Mouse (Mus musculus): ENCODE data around the gene Sat1.
"Not testable (repeated sequence)": the region's sequence is repeated elsewhere in the genome, so short reads cannot be mapped to it uniquely, and the experiment has no call there.

The Sat1 gene

DNA sequence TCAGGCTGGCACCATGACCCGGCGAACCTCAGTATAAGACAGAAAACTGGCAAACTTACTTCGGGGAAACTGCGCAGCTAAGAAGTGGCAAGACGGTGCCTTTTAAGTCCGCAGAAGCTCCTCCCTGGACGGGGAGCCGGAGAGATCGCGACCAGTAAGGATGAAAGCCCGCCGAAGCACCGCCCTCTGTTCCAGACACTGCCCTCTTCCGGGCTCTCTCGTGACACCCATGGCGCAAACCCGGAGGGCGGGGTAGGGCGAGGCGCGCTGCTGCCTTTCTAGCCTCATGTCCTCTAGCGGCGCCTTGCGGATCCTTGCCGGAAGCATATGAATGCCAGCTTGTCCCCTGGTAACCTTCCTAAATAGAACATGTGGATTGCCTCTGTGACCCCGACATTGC, at the start of gene Sat1:
Sat1 (minus strand) TSS at position 179 of the 400 bp plus-strand sequence.
- DNase-seq = peak; percentile 86

DNA sequence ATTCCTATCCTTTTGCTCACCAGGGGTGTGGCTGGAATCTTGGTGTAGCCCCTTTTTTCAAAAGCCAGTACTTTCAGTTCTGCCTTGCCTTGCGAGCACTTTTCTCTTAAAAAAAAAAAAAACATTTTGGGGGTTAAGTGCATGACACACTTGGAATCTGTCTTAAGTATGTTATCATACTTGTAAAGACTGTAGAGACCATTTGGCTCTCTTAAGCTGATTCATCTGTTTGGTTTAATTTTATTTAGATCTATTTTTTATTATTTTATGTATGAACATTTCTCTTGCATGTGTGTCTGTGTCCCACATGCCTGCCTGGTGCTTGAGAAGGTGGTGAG, 46.6 kb upstream of the Sat1 start:
- no peak for DNase-seq

DNA sequence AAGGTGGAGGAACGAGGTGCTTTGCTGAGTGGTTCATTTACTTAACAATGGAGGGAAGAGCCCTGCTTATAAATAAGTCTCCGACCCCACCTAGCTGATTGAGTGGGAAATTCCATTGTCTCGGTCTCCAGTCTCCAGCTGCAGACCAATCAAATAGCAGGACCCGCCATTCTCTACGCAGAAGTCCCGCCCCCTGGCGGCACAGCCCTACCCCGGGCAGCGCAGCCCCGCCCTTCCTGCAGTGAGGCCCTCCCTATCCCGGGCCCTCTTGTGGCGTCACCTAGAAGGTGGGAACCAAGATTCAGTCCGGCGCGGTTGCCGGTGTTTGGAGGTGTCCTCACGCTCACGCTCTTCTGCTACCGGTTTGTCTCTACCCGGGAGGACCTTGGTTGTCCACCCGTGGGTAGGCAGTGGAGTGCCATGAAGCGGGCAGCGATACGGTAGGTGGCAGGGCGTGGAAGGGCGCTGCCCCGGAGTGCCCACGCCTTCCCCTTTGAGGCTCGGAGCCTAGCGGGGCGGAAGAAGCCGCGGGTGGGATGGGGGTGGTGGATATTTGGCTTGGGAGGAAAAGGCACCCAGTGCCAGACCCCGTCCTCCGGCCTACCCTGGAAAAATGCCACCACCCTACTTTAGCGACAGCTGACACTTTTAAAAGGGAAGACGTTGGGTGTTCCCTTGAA, 46.1 kb upstream of the Sat1 start, which contains the start of gene Acot9:
Acot9 (plus strand) TSS at position 209 of the 680 bp plus-strand sequence.
- peak; percentile 82 for DNase-seq

DNA sequence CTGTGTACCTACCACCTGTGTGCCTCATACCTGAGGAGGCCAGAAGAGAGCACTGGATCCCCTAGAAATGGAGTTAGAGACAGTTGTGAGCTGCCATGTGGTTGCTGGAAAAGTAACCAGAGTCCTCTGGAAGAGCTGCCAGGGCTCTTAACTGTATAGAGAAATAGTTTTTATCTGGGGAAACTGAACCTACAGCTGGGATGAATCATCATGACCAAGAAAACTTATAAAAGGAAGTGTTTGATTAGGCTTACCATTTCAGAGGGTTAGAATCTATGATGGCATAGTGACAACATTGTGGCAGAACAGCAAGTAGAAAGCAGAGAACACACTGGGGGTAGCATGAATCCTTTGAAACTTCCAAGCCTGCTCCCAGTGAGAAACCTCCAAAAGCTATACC, 40.6 kb upstream of the Sat1 start:
- DNase-seq = no peak

DNA sequence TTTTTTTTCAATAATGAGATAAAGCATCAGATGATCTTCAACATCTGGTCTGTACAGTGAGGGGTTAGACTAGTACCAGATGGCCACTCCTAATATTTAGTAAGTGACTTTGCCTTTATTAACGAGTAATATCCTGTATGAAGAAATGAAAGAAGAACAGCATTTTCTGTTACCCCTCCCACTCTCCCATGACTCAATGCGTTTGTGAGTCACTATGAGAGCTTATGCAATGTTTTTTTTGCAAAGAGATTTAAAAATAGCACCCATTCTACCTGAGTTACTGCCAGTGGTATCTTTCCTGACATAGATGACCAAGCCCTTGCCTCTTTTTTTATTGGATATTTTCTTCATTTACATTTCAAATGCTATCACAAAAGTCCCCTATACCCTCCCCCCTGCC, 2.0 kb upstream of the Sat1 start:
- no peak for DNase-seq

DNA sequence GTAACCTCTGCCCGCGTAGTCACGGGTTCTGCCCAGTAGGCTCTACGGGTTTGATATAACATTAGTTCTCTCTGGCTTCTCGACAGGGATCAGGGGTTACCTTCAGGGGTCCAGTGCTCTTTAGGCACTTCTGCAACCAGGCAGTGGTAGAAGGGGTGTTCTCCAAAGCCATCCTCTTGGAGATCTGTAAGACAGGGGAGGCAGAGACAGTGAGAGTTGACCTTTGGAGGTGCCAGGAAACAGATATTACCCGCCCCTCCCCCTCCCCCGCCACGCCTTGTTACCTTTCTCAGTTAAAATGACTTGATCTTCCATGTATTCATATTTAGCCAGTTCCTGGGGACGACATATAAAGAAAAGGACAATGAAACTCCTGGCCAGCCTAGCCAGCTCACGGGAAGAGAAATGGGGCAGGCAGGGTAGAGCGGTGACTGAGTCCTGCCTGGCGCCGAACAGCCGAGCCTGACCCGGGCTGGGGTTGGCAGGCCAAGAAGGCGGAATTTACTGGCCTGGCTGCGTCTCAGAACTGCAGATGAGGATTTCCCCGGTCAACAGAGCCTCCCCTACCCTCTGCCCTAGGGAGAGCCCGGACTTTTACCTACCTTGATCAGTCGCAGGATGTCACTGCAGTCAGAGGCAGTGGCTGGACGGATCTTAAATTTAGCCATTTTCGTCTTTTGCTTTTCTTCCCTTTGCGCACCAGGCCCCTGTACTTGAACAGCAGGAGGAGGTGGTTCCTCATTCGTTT, 574 bp downstream of the Sat1 start:
- peak; percentile 20 for DNase-seq

DNA sequence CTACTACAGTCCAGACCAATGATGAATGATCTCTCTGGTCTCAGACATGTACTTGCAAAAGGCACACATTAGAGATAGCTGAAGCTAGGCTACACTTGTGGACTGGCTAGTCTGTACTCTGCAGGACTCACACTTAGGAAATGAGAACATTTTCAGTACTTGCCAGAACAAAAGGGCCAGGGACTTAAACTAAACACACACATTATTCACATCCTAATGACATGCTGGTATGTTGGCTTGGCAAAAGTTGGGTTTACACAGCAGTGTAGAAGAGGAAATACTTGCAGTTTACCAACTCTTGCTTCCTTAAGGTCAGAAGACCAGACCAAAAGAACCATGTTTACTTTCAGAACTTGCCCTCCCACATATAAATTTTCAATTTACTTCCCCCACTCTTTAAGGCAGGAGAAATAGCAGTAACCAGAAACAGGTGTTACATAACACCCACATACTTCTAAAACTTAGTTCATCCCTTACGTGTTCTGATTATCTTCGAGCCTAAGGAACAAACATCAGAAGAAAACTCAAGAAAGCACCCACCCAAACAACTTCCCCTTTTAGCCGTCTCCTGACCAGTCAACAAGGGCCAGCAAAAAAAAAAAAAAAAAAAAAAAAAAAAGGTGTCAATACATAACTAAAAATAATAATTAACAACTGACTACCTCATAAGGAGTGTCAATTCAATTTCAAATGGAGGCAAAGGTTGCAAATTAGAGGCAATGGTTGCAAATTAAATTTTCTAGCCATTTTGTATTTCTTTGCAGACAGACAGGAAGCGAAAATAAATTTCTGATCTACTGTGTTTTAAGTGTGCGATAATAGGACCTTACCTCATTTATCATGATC, 1.7 kb downstream of the Sat1 start:
- DNase-seq = no peak

DNA sequence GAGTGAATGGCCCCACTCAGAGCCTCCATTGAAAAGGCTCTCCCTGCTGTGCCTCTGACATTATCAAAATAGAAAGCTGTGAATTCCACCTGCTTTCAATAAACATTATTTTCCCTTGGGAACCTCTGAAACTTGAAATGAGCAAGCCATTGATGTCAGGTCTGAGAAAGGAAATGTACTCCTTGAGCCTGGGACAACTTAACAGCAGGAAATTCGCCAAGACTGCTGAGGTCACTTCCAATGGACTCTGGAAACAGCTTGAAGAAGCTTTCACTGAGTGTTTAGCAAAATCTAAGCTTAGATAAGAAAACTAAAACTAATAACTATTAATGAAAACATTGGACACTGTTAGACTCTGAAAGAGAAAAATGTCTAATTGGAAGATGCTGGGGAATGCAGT, 7.6 kb downstream of the Sat1 start:
- DNase-seq = no peak

DNA sequence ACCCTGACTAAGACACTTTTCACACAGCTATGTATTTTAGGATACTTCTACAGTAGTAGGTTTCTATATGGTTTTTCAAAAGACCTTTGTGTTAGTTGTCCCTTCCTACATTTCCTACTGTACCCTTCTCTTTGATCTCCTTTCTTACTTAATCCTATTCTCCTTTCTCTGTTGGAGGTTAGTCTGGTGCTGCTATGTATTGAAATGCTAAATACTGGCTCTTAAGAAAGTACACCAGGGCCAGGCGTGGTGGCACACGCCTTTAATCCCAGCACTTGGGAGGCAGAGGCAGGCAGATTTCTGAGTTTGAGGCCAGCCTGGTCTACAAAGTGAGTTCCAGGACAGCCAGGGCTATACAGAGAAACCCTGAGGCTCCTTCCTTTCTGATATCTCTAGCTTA, 10.8 kb downstream of the Sat1 start:
- not testable (repeated sequence) for DNase-seq

DNA sequence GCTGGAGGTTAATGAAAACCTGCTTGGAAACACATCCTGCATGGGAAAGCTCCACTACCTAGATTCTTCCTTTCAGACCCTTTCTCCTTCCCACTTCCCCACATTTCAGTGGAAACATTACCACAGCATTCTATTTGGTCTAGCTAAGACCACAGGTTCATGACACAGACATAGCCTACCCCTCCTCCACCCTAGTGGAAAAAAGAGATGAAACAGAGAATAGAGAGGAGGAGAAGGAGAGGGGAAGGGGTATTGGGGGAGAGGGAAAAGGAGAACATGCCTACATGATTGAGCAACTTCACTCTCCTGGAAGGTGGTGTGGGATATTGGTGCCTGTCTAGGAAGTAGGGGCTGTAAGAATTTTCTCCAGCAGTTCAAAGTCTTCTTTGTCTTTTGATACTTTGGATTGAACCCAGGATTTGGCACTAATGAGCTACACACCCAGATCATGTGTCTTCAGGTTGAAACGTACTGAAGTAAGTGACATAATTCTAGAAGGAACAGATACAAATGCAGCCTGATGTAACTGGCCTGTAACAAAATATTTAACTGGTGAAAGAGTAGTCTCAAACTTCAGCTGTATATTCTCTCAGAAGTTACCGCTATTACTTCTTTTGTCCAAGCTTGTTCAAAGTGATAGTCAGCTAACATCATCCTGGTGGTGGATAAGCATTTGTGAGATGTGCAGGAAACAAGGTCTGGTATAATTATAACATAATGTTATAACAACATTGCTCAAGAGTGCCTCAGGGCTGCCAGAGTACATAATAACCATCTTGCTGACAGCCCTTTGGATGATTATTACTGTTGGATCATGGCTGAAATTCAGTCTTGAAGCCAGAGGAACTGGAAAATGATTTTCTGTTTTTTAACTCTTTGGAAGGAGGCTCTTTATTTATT, 13.6 kb downstream of the Sat1 start:
- DNase-seq = no peak

DNA sequence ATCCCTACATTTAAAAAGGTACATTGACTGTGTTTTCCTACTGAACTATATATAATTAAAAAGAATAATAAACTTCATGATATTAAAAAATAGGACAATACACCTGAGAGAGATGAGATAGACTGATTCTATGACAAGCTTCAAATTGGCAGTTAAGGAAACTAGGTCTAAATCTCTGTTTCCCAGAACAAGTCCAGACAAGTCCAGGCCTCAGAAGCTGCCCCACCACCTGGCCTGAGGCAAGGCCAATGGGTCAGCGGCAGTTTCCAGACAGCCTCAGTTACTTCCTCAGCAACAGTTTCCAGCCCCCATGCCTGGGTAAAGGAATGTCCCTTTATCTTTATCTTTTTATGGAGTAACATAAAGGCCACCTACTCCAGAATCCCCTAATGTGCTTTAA, 14.4 kb downstream of the Sat1 start:
- no peak for DNase-seq

DNA sequence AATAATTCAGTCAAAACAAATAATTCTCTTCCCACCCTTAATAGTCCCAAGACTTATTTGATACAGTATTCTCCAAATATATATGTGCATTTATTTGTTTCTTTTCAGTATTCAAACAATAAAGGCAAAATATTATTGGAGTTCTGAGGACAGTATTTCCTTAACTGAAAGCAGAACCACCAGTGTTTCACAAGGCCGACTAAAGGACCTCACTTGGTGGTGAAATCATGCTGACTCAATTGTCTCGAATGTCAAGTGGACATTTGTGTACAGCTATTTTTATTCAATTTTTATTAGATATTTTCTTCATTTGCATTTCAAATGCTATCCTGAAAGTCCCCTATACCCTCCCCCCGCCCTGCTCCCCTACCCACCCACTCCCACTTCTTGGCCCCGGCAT, 21.3 kb downstream of the Sat1 start:
- DNase-seq = no peak

DNA sequence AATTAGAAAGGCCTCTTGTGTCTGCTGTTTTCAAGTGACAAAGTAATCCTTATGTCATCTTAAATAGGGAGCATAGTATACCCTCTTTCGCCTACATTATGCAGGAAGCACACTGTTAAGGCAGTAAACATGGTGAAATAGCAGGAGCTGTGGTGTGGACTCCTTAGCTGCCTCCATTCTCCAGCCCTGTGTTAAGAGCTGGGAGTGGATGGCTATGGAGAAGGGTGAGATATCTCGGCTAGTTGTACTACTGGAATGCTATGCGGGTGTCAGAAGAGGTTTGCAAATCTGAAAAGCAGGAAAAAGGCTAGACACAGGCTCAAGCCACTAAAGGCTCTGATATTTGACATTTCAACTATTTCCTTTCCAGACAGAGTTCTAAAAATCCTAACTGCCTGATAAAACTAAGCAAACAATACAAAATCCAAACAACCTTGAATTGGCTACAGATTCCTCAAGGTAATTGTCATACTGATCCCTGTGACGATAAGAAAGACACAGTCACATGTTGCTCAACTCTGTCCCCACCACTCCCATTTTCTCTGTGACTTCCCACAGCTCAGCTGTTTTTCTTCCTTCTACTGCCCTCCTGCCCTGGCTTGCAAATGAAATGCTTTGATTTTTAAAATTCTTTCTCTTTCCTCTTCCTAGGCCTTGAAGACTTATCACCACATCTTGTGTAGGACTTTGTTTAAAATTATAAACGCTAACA, 22.4 kb downstream of the Sat1 start:
- no peak for DNase-seq

DNA sequence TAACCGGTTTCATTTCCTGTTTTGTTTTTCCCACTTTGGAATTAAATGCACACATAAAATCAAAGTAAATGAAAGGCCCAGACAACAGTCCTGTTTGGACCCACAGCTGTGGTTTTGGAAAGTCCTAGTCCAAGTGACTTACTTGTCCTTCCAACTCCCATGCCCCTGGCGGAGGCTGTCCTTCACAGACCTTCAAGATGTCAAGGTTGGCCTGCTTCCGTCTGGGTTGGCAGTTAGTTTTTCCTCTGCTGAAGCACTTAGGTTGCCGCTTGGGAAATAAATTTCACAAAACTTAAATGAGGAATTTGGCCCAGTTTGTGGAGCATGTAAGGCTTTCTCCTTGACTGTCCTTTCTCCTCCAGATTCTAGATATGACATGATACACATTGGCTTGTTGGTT, 24.3 kb downstream of the Sat1 start:
- DNase-seq = no peak

DNA sequence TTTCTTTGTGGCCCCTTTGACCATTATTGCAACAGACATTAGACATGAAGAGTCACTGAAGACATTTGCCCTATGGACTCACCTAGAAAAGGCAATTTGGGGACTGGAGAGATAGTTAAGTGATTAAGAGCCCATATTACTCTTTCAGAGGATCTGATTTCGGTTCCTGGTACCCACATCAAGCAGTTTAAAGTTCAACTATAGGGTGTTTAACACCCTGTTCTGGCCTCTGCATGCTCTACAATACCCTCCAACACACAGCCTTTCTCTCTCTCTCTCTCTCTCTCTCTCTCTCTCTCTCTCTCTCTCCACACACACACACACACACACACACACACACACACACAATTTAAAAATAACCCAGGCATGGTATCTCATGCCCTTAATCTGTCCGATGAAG, 38.6 kb downstream of the Sat1 start:
- DNase-seq = no peak

DNA sequence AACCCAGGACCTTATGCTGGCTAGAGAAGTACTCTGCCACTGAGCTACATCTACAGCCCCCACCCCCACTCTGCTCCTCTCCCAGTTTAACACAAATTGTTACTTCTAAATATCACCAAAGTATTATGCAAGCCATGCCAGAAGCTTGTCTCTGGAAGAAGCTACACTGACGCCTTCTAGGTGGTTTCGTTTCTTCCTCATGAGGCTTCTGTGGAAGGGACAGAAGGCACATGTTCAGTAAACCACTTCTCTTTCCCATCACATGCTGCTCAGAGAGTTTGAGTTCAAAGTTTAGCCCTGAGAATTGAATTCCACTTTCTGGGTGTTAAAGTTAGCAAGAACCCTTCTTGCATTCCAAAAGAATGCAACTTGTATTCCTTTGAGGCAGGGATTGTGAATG, 39.0 kb downstream of the Sat1 start:
- no peak for DNase-seq

DNA sequence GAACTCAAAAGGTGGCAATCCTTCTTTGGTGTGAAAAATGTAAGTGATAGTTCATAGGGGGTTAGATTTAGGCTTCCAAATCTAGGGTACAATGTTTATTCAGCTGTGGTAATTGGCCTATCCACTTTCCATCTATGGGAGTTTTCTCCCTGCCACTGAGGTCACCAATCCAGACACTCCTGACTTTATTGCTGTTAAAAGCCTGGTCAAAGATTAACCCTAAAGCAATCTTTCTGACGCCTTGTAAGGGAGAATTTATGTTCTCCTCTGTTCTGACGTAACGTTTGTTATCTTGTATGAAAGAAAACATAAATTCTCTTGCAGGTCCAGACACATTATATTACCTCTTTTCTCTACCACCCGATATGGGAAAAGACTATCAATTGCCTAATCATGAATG, 40.7 kb downstream of the Sat1 start:
- no peak for DNase-seq

DNA sequence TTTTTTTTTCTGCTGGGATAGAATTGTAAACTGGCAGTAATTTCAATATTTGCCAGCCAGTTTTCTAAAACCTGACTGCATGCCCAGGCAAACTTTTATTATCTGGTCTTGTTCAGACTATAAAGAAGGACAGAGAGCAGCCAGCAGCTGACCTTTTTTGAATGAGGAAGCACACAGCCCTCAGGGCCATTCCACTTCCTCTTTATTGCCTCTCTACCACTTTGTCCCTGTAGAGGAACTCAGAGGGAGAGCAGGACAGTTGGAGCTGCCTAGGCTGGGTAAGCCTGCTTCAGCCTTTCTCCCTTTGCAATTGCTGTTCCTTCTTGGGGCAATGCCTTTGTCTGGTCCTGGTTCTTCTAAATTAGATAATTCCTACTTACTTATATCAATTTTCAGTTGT, 43.9 kb downstream of the Sat1 start:
- no peak for DNase-seq

DNA sequence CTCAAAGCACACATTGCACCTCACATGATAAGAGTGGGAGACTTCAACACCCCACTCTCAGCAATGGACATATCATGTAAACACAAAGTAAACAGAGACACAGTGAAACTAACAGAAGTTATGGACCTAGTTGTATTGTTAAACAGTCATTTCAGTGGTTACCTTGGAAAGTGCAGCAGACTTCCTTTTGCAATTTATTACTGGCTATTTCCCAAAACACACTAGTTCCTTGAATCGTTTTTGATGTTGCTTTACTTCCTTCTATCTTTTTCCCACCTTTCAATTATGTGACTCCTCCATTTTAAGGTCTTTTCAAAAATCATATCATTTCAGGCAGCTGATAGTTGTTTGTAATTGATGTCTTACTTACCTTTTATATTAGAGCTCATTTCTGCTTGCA, 44.5 kb downstream of the Sat1 start:
- no peak for DNase-seq

DNA sequence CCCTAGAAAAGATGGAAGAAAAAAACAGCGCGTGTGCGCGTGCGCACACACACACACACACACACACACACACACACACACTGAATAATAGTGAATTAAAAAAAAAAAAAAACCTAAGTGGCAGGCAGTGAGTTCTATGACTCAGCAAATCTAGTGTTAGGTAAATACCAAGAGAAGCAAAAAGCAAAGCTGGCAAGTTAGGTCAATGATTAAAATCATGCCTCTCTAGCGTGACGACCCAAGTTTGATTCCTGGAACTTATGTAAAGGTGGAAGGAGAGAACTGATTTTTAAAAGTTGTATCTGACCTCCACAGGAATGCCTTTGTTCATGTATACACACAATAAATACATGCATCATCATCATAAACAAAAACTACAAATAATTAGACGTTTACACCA, 46.4 kb downstream of the Sat1 start:
- no peak for DNase-seq

DNA sequence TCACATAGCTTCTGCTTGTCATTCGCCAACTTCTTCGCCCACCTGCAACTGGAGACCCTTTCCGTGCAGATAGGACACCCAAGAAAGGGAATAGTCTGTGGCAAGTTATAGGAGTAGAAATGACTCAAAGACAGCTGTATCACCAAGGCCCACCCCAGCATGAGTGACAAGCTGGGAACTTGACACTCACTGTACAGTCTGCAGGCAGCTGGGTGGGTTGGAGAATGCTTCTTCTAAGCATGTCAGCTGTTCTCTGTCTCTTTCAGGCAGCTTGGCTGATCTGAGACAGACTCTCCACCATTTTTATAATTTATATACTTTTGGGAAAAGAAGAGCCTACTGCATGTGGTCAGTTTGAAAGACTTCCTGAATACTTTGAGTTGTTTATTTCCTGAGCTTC, 48.6 kb downstream of the Sat1 start:
- no peak for DNase-seq

DNA sequence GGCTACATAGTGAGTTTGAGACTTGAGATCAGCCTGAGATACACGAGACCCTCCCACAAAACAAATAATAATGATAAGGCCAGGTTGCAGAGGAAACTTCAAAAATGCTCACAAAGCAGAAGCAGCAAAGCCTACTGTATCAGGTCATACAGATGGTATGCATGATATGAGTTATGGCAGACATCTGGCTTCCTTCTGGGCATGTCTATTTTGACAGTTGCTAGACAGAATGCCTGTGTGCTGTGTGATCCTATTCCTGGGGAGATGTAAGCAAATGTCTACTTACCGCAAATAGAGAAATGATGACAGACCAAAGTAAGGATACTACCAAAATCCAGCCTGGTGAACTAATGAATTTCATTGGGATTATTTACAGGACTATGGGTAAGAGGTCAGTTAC, 49.9 kb downstream of the Sat1 start:
- no peak for DNase-seq
